Mouse (Mus musculus) thymus, postnatal 10 days (tissue): Measurements from ENCODE around the gene Gm3594.
"Not testable (repeated sequence)": the region's sequence is repeated elsewhere in the genome, so short reads cannot be mapped to it uniquely, and the experiment has no call there.

Experiments used
- DNase-seq, 2 experiments: peaks; one replicate each; pipeline ENCODE4 v3.0.0; 2021; ENCODE audit warnings: low spot score in 2 of 2

Gene Gm3594

DNA sequence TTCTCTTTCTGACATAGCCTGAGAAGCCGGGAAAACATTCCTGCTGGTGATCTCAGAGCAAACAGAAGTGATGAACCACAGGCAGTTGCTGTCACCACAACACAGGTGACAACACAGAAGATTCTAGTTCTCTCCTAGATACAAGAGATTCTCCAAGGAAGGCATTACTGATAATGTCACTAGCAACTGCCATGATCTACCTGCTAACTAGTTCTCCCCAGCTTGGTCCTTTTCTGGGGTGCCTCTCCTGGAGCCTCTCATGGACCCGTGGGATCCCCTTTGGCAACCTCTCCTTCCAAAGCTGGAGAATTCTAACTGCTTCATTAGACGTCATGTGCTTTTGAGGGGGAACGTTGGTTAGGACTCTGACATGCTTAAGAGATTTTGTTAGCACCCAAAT, at the start of gene Gm3594:
Gm3594 (minus strand) TSS at position 101 of the 400 bp plus-strand sequence.
- not testable (repeated sequence) for DNase-seq

- DNase-seq = not testable (repeated sequence)
Measured at GRCm38 (mm10) chr14:6486331-6486730, 41.9 kb upstream of the Gm3594 start.

DNA sequence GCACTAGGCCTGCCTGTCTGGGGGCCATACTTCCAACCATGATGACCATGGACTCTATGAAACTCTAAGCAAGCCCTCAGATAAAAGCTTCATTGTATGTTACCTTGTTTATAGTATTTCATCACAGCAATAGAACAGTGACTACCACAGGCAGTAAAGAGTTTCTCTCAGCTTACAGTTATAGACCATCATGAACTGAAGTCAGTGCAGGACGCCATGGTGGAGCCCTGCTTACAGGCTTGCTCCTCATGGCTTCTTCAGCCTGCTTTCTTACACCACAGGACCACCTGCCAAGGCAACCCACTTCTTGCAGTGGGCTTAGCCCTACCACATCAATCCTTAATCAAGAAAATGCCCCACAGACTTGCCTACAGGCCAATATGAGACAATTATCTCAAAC, 41.1 kb upstream of the Gm3594 start:
- not testable (repeated sequence) for DNase-seq

DNA sequence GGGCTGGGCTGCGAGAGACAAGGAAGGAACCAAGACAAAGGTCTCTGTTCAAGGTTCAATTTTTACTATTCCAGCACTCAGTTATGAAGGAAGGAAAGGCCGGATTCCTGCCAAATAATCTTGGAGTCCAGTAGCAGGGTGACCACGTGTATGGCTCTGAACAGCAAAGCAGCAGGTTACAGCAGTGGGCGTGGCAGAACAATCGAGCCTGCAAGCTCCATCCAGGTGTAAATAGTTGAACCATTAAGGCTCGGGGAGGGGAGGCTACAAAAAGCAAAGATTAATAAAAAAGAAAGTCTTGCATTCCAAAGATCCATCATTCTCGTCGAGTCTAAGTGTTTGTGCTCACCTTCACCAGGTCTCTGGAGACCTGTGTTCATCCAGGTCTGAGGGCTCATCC, 37.7 kb upstream of the Gm3594 start:
- DNase-seq = not testable (repeated sequence)

- DNase-seq = not testable (repeated sequence)
Measured at GRCm38 (mm10) chr14:6471856-6472255, 27.4 kb upstream of the Gm3594 start.

GRCm38 (mm10) chr14:6440774-6441173, 3.6 kb downstream of the Gm3594 start:
- DNase-seq = peak in 1 of 2 experiments; percentile 1

- DNase-seq = peak in 1 of 2 experiments; percentile 2
Measured at GRCm38 (mm10) chr14:6440206-6440605, 4.2 kb downstream of the Gm3594 start.

DNA sequence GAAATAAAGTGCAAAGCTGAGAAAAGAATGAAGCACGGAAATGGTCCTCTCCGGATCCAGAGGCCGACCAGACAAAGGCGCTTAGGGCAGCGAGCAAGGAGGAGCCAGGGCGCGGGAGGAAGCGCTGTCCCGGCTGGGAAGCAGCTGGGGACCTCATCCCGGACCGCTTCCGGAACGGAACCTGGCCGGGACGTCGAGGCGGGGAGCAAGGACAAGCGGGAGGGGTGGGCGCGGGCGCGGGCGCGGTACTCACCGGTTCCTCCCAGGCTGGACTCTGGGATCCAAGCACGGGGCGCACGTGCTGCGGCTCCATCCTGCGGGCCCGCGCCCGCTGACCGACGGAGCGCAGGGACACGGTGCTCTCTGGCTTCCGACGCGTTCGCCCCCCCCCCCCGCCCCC, 17.6 kb downstream of the Gm3594 start:
- DNase-seq = peak; percentile 2 to 10

DNA sequence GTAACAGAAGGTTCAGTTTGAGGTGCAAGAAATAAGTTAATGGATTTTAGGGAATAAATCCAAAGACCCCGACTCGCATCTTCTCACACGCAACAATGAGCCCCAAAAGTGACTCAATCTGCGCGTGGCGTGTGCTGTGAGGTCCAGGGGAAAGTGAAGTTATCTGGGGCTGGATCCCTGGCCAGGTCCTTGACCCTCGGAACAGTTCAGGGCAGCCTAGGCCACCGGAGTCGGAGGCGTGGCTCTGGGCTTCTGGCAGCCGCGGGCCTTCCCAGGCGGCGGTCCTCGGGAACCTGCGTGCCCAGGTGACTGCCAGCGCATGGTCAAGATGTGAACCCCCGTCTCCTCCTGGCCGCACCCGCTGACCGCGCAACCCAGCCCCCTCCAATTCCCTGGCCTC, 18.1 kb downstream of the Gm3594 start:
- DNase-seq = peak in 1 of 2 experiments; percentile 1

DNA sequence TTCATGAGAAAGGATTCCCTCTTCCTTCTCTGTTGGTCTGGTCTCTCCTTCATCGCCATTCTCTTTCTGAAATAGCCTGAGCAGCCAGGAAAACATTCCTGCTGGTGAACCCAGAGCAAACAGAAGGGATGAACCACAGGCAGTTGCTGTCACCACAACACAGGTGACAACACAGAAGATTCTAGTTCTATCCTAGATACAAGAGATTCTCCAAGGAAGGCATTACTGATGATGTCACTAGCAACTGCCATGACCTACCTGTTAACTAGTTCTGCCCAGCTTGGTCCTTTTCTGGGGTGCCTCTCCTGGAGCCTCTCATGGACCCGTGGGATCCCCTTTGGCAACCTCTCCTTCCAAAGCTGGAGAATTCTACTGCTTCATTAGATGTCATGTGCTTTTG, 32.0 kb downstream of the Gm3594 start, which contains the start of gene Gm3591:
Gm3591 (minus strand) TSS at position 101 of the 400 bp plus-strand sequence.
- DNase-seq = not testable (repeated sequence)

DNA sequence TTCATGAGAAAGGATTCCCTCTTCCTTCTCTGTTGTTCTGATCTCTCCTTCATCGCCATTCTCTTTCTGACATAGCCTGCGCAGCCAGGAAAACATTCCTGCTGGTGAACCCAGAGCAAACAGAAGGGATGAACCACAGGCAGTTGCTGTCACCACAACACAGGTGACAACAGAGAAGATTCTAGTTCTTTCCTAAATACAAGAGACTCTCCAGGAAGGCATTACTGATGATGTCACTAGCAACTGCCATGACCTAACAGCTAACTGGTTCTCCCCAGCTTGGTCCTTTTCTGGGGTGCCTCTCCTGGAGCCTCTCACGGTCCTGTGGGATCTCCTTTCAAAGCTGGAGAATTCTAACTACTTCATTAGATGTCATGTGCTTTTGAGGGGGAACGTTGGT, 54.2 kb downstream of the Gm3594 start, which contains the start of gene Gm16440:
Gm16440 (minus strand) TSS at position 101 of the 400 bp plus-strand sequence.
- DNase-seq = not testable (repeated sequence)
